Mouse (Mus musculus): Measurements from ENCODE around the gene Cks1b. TPM values are rescaled to one million over a fixed set of nuclear protein-coding genes. Genes with fewer than 3 reads are reported as not detected.

Cks1b gene
- total and polyA plus RNA-seq, 3 experiments, result 75.1 to 184 (median 99.8) TPM

GRCm38 (mm10) chr3:89454401-89455177, 36.4 kb upstream of the Cks1b start, which contains the start of gene Pmvk:
TSS of gene Pmvk (plus strand) at chr3:89454541.
- Histone ChIP-seq H3K27me3 (ENCODE audit: insufficient read depth, low read length) (peaks cover 3% of the 10 kb centered on the region), H3K4me1 (ENCODE audit: insufficient read depth, low read depth, low read length) (peaks cover 43% of the 10 kb centered on the region), H3K36me3 (replicated peaks) (no peaks in the 10 kb centered on the region), H3K9me3 (replicated peaks) (no peaks in the 10 kb centered on the region), H3K4me3 (ENCODE audit: low read depth, low read length) (no peak within 1 kb of the TSS)
- TF ChIP-seq GATA2 (IDR thresholded peaks at IDR 0.05; ENCODE audit: borderline replicate concordance, low read depth, low read length), result no peak
- TF ChIP-seq CTCF (IDR thresholded peaks at IDR 0.05; ENCODE audit: low read depth, low read length), result no peak
- TF ChIP-seq GATA1 (IDR thresholded peaks at IDR 0.05; ENCODE audit: borderline replicate concordance, low read length), result no peak
- no peak for TF ChIP-seq TAL1 (conservative IDR thresholded peaks at IDR 0.05; ENCODE audit: low read depth, low read length)
- no peak for TF ChIP-seq POLR2AphosphoS5 (IDR thresholded peaks at IDR 0.05; ENCODE audit: insufficient replicate concordance, low read depth, low read length)
- no peak for DNase-seq (ENCODE audit: low spot score)
- no peak for ATAC-seq (ENCODE audit: extremely low read depth, insufficient number of reproducible peaks, low FRiP score, poor library complexity, severe bottlenecking)

- Histone ChIP-seq H3K27me3 (ENCODE audit: insufficient read depth, low read length) (peaks cover 3% of the 10 kb centered on the region), H3K36me3 (replicated peaks) (peaks cover 21% of the 10 kb centered on the region), H3K9me3 (replicated peaks) (no peaks in the 10 kb centered on the region), H3K4me3 (ENCODE audit: low read depth, low read length) (no peak overlapping the region), H3K4me1 (ENCODE audit: insufficient read depth, low read depth, low read length) (peaks cover 45% of the 10 kb centered on the region)
- ATAC-seq (ENCODE audit: extremely low read depth, insufficient number of reproducible peaks, low FRiP score, poor library complexity, severe bottlenecking) (no peak), DNase-seq (ENCODE audit: low spot score) (no peak)
- TF ChIP-seq POLR2AphosphoS5 (IDR thresholded peaks at IDR 0.05; ENCODE audit: insufficient replicate concordance, low read depth, low read length) (no peak), CTCF (IDR thresholded peaks at IDR 0.05; ENCODE audit: low read depth, low read length) (no peak), TAL1 (conservative IDR thresholded peaks at IDR 0.05; ENCODE audit: low read depth, low read length) (no peak), GATA1 (IDR thresholded peaks at IDR 0.05; ENCODE audit: borderline replicate concordance, low read length) (no peak), GATA2 (IDR thresholded peaks at IDR 0.05; ENCODE audit: borderline replicate concordance, low read depth, low read length) (no peak)
Measured at GRCm38 (mm10) chr3:89451916-89452315, 33.7 kb upstream of the Cks1b start.

- H3K36me3 ChIP-seq (replicated peaks), result peaks cover 45% of the 10 kb centered on the region
- H3K4me3 ChIP-seq (ENCODE audit: low read depth, low read length), result peak overlapping the region; percentile 66; the same call in 1 of the 2 replicates
- H3K27me3 ChIP-seq (ENCODE audit: insufficient read depth, low read length), result peaks cover 2% of the 10 kb centered on the region
- no peaks in the 10 kb centered on the region for H3K9me3 ChIP-seq (replicated peaks)
- no peak for TF ChIP-seq TAL1 (conservative IDR thresholded peaks at IDR 0.05; ENCODE audit: low read depth, low read length)
- peak; percentile 83 for TF ChIP-seq CTCF (IDR thresholded peaks at IDR 0.05; ENCODE audit: low read depth, low read length)
- DNase-seq (ENCODE audit: low spot score) (peak; percentile 72), ATAC-seq (ENCODE audit: extremely low read depth, insufficient number of reproducible peaks, low FRiP score, poor library complexity, severe bottlenecking) (no peak)
- H3K4me1 ChIP-seq (ENCODE audit: insufficient read depth, low read depth, low read length), result peaks cover 39% of the 10 kb centered on the region
Measured at GRCm38 (mm10) chr3:89449541-89449940, 31.4 kb upstream of the Cks1b start.

GRCm38 (mm10) chr3:89448720-89449537, 30.7 kb upstream of the Cks1b start:
- Histone ChIP-seq H3K27me3 (ENCODE audit: insufficient read depth, low read length) (no peaks in the 10 kb centered on the region; the same call in 1 of the 2 replicates), H3K4me3 (ENCODE audit: low read depth, low read length) (peak overlapping the region; percentile 66; the same call in 1 of the 2 replicates), H3K36me3 (replicated peaks) (peaks cover 51% of the 10 kb centered on the region), H3K4me1 (ENCODE audit: insufficient read depth, low read depth, low read length) (peaks cover 39% of the 10 kb centered on the region), H3K9me3 (replicated peaks) (no peaks in the 10 kb centered on the region)
- DNase-seq (ENCODE audit: low spot score), result peak; percentile 85
- ATAC-seq (ENCODE audit: extremely low read depth, insufficient number of reproducible peaks, low FRiP score, poor library complexity, severe bottlenecking), result peak; percentile 82
- TF ChIP-seq GATA2 (IDR thresholded peaks at IDR 0.05; ENCODE audit: borderline replicate concordance, low read depth, low read length), result no peak

GRCm38 (mm10) chr3:89440691-89441090, 22.5 kb upstream of the Cks1b start:
- no peak for ATAC-seq (ENCODE audit: extremely low read depth, insufficient number of reproducible peaks, low FRiP score, poor library complexity, severe bottlenecking)
- Histone ChIP-seq H3K36me3 (replicated peaks) (peaks cover 68% of the 10 kb centered on the region), H3K4me1 (ENCODE audit: insufficient read depth, low read depth, low read length) (peaks cover 30% of the 10 kb centered on the region), H3K9me3 (replicated peaks) (no peaks in the 10 kb centered on the region), H3K4me3 (ENCODE audit: low read depth, low read length) (no peak overlapping the region), H3K27me3 (ENCODE audit: insufficient read depth, low read length) (no peaks in the 10 kb centered on the region)
- DNase-seq (ENCODE audit: low spot score), result no peak
- no peak for TF ChIP-seq CTCF (IDR thresholded peaks at IDR 0.05; ENCODE audit: low read depth, low read length)
- TF ChIP-seq GATA2 (IDR thresholded peaks at IDR 0.05; ENCODE audit: borderline replicate concordance, low read depth, low read length), result no peak
- no peak for TF ChIP-seq GATA1 (IDR thresholded peaks at IDR 0.05; ENCODE audit: borderline replicate concordance, low read length)
- no peak for TF ChIP-seq TAL1 (conservative IDR thresholded peaks at IDR 0.05; ENCODE audit: low read depth, low read length)
- no peak for TF ChIP-seq POLR2AphosphoS5 (IDR thresholded peaks at IDR 0.05; ENCODE audit: insufficient replicate concordance, low read depth, low read length)

GRCm38 (mm10) chr3:89437269-89437668, 19.1 kb upstream of the Cks1b start:
- no peak for ATAC-seq (ENCODE audit: extremely low read depth, insufficient number of reproducible peaks, low FRiP score, poor library complexity, severe bottlenecking)
- peaks cover 46% of the 10 kb centered on the region for H3K4me1 ChIP-seq (ENCODE audit: insufficient read depth, low read depth, low read length)
- no peaks in the 10 kb centered on the region for H3K27me3 ChIP-seq (ENCODE audit: insufficient read depth, low read length)
- no peak for TF ChIP-seq GATA2 (IDR thresholded peaks at IDR 0.05; ENCODE audit: borderline replicate concordance, low read depth, low read length)
- no peak for TF ChIP-seq POLR2AphosphoS5 (IDR thresholded peaks at IDR 0.05; ENCODE audit: insufficient replicate concordance, low read depth, low read length)
- TF ChIP-seq GATA1 (IDR thresholded peaks at IDR 0.05; ENCODE audit: borderline replicate concordance, low read length), result no peak
- TF ChIP-seq TAL1 (conservative IDR thresholded peaks at IDR 0.05; ENCODE audit: low read depth, low read length), result no peak
- TF ChIP-seq CTCF (IDR thresholded peaks at IDR 0.05; ENCODE audit: low read depth, low read length), result no peak
- peak overlapping the region; percentile 68 for H3K4me3 ChIP-seq (ENCODE audit: low read depth, low read length)
- DNase-seq (ENCODE audit: low spot score), result peak; percentile 8
- H3K36me3 ChIP-seq (replicated peaks), result peaks cover 67% of the 10 kb centered on the region
- no peaks in the 10 kb centered on the region for H3K9me3 ChIP-seq (replicated peaks)

All from G1E (cell line).